13 mouse cellular contexts compared by ENCODE assay signal in genomic region chr8:78975034-78975433, GRCm38 (mm10).
"Had no signal": no experiment of that assay in that cellular context is flagged by ENCODE, and none has a peak within 500 bp of the region (broad histone marks: within the 10 kb centered on the region; RNA-seq: fewer than 3 reads in every experiment).

No protein-coding gene starts in this region.

- DNase-seq: kidney, adult 8-10 months; kidney, postnatal 25 days; lung, embryonic 14.5 days; lung, postnatal 10 days; right cerebral cortex, adult 18-20 months; right cerebral cortex, postnatal 25 days; thymus, postnatal 14 days had no signal

- H3K4me3 ChIP-seq: liver, embryonic 15.5 days; midbrain, embryonic 12.5 days; neural tube, embryonic 15.5 days had no signal

- H3K27ac ChIP-seq: liver, embryonic 15.5 days; macrophage; midbrain, embryonic 12.5 days; neural tube, embryonic 15.5 days had no signal

- H3K36me3 ChIP-seq: liver, embryonic 15.5 days; midbrain, embryonic 12.5 days; neural tube, embryonic 15.5 days had no signal

- H3K27me3 ChIP-seq: liver, embryonic 15.5 days; midbrain, embryonic 12.5 days; neural tube, embryonic 15.5 days had no signal

- H3K4me1 ChIP-seq: liver, embryonic 15.5 days; midbrain, embryonic 12.5 days; neural tube, embryonic 15.5 days had no signal

- H3K4me2 ChIP-seq: liver, embryonic 11.5 days; liver, embryonic 15.5 days; lung, embryonic 14.5 days; midbrain, embryonic 12.5 days; neural tube, embryonic 15.5 days had no signal

- ATAC-seq: midbrain, embryonic 16.5 days had no signal

- H3K9ac ChIP-seq: liver, embryonic 15.5 days; lung, embryonic 14.5 days; midbrain, embryonic 12.5 days; neural tube, embryonic 15.5 days had no signal

- H3K9me3 ChIP-seq: liver, embryonic 15.5 days; midbrain, embryonic 12.5 days; neural tube, embryonic 15.5 days had no signal
